Mouse (Mus musculus) ES-Bruce4 (cell line): ENCODE measurements at regions not wholly inside any gene's neighbourhood (a gene's known extent, or its start where the extent isn't known, plus 50 kb on each side); places are given as distances from the start of the nearest gene placed in this dataset.

Experiments used
- CTCF ChIP-seq: IDR thresholded peaks from one replicate; pipeline ENCODE4 v1.8.1; 2011; ENCODE audit warnings: low read depth, low read length
- POLR2A ChIP-seq: IDR thresholded peaks from one replicate; pipeline ENCODE4 v1.8.1; 2011; ENCODE audit warnings: low read length; ENCODE audit not compliant: insufficient read depth

DNA sequence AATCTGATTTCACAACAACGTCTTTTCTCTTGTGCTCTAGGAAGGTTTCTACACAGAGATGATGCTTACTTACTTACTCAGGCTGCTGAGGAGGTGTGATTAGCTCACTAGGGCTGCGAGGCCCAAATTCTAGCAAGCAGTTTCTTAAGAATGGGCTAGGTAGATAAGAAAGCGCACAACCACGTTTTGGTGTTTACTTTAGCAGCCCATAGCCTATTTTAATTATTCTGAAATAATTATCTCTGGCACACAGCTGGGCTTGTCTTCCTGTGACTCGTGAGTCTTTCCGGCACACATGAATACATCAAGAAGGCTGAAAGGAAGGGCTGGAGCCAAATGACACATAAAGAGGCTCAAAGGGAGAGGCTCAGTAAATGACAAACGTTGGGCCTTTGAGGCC is 325.2 kb downstream of the Edem1 start:
- TF ChIP-seq POLR2A (no peak), CTCF (no peak)
